Mouse (Mus musculus): ENCODE results near the gene Acy3. TPM values are rescaled to one million over a fixed set of nuclear protein-coding genes. Genes with fewer than 3 reads are reported as not detected.

Acy3 gene
- 10.8 and 13.3 TPM in 2 replicates for polyA plus RNA-seq (2015; fragmentation: Nextera tagmentation; extraction: Ambion mirVana)

DNA sequence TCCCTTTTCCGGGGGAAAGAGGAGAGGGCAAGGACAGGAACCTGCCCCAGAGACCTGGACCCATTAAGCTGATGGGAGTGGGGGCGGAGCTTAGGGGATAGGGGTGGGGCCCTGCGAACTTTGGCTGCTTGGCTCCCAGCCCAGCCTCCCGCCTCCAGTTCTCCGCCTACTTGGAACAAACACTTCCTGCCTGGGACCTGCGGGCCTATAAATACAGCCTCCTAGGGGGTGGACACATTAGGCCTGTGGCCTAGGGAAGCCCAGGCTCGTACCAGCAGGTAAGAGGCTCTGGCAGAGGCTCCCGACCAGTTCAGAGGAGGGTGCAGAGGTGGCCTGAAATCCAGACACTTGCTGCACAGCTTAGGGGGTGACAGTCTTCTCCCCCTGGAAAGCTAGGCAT is at the start of gene Acy3:
Acy3 (plus strand) TSS at position 237 of the 400 bp plus-strand sequence.

GRCm38 (mm10) chr19:3958470-3958869 is 27.9 kb upstream of the Acy3 start, which contains the start of gene Aldh3b3:
Aldh3b3 (plus strand) TSS chr19:3958645.

GRCm38 (mm10) chr19:3972229-3972628 is 14.1 kb upstream of the Acy3 start, which contains the start of gene Aldh3b2:
Aldh3b2 (plus strand) TSS chr19:3972328.

DNA sequence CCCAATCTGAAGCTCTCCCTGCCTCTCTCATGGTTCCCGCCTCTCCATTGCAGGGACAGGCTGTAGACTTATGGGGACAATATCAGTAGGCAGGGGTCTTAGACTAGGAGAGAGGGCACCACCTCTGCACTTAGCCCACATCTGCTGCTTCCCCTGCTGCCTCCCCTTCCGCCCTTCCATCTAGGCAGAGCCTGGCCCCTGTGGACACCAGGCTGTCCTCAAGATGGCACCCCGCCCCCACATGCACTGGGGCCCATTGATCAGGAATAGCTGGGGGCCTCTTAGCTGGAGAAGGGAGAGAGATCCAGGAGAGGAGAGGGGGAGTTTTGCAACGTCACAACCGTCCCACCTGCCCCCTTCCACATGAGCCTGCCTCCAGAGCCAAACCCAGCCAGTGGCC is 6.0 kb downstream of the Acy3 start, which contains the start of gene Tbx10:
Tbx10 (plus strand) TSS at position 337 of the 400 bp plus-strand sequence.

DNA sequence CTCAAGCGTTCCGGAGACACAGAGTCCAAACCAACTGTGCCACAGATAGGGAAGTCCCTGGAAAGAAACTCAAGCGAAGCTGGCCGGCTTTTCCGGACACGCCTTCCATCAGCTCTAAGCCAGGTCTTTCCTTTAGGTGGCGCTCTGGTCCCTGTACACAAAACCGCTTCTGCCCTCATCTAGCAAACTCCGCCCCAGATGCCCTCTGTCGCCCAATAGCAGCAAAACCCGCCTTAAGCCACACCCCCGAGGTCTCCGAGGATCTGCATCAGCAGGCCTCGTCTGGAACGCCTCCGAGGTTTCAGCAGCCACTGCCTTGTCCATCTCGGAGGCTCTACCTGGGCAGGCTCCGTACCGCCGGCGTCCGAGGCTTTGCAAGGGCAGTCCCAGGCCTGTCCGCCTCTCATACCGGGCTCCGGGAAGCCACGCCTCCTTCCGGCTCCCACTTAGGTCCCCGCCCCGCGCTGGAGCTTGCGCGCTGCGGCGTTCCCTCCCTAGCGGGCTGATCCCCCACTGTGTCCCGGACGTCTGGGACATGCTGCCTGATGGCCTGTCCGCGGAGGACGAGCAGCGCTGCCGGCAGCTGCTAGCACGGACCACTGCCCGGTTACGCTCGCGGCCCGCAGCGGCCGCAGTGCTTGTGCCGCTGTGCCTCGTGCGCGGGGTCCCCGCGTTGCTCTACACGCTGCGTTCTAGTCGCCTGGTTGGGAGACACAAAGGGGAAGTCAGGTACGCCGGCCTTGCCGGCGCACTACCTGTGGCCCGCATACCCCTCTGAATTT is 13.9 kb downstream of the Acy3 start, which contains the start of the genes Nudt8 and Gm49405:
Nudt8 (plus strand) TSS at position 462 of the 782 bp plus-strand sequence.
Gm49405 (plus strand) TSS at position 508 of the 782 bp plus-strand sequence.

GRCm38 (mm10) chr19:4003112-4003511 is 16.7 kb downstream of the Acy3 start, which contains the start of gene Doc2g:
Doc2g (plus strand) TSS chr19:4003313.

GRCm38 (mm10) chr19:4012432-4013022 is 26.2 kb downstream of the Acy3 start, which contains the start of gene Ndufv1:
Ndufv1 (minus strand) TSS chr19:4012806.

DNA sequence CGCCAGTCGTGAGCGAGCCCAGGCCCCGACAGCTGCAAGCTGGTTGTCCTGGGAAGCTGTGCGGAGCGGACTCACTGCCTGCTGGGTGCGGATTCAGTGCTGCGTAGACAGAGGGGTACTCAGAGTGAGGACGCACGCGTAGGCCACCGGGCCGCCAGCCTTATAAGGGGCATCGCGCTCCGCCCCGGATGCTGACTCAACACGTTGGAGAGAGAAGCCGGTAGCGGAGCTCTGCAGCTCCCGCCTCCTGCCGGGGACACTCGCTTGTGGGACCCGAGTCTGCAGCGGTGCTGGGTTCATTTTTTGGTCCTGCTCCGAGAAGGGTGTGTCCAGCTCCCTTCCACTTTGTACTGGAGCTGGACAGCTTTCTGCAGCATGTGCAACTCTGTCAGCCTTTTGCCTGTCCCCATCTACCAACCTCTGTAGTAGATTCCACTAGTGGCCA is 51.4 kb downstream of the Acy3 start, which contains the start of gene Gstp1:
Gstp1 (minus strand) TSS at position 198 of the 445 bp plus-strand sequence.

Other genes starting within 250 kb of the Acy3 start
- gene Kmt5b, start 219.1 kb upstream of the Acy3 start, polyA plus RNA-seq (2015; fragmentation: Nextera tagmentation; extraction: Ambion mirVana), result 12.8 and 13.9 TPM in 2 replicates
- 7.9 and 9.6 TPM in 2 replicates for gene Chka, start 134.8 kb upstream of the Acy3 start, polyA plus RNA-seq (2015; fragmentation: Nextera tagmentation; extraction: Ambion mirVana)
- gene Tcirg1, start 79.4 kb upstream of the Acy3 start, polyA plus RNA-seq (2015; fragmentation: Nextera tagmentation; extraction: Ambion mirVana), result 16.4 and 18.2 TPM in 2 replicates
- 372 and 439 TPM in 2 replicates for gene Ndufs8, start 73.8 kb upstream of the Acy3 start, polyA plus RNA-seq (2015; fragmentation: Nextera tagmentation; extraction: Ambion mirVana)
- gene Aldh3b1, start 56.8 kb upstream of the Acy3 start, polyA plus RNA-seq (2015; fragmentation: Nextera tagmentation; extraction: Ambion mirVana), result 7.5 and 8.1 TPM in 2 replicates
- gene Unc93b1, start 51.4 kb upstream of the Acy3 start, polyA plus RNA-seq (2015; fragmentation: Nextera tagmentation; extraction: Ambion mirVana), result 20.6 and 25.5 TPM in 2 replicates
- 0.35 TPM in 1 of 2 replicates, not detected in the other for gene Aldh3b3, start 27.9 kb upstream of the Acy3 start, polyA plus RNA-seq (2015; fragmentation: Nextera tagmentation; extraction: Ambion mirVana)
- 1.0 and 9.9 TPM in 2 replicates for gene Aldh3b2, start 14.2 kb upstream of the Acy3 start, polyA plus RNA-seq (2015; fragmentation: Nextera tagmentation; extraction: Ambion mirVana)
- gene Tbx10, start 6.2 kb downstream of the Acy3 start, polyA plus RNA-seq (2015; fragmentation: Nextera tagmentation; extraction: Ambion mirVana), result not detected in 2 replicates
- 39.5 and 49.5 TPM in 2 replicates for gene Nudt8, start 14.0 kb downstream of the Acy3 start, polyA plus RNA-seq (2015; fragmentation: Nextera tagmentation; extraction: Ambion mirVana)
- 0.94 and 1.1 TPM in 2 replicates for gene Gm49405, start 14.1 kb downstream of the Acy3 start, polyA plus RNA-seq (2015; fragmentation: Nextera tagmentation; extraction: Ambion mirVana)
- gene Doc2g, start 16.7 kb downstream of the Acy3 start, polyA plus RNA-seq (2015; fragmentation: Nextera tagmentation; extraction: Ambion mirVana), result 1.6 and 2.5 TPM in 2 replicates
- 413 and 450 TPM in 2 replicates for gene Ndufv1, start 26.2 kb downstream of the Acy3 start, polyA plus RNA-seq (2015; fragmentation: Nextera tagmentation; extraction: Ambion mirVana)
- 271 and 284 TPM in 2 replicates for gene Gstp1, start 51.4 kb downstream of the Acy3 start, polyA plus RNA-seq (2015; fragmentation: Nextera tagmentation; extraction: Ambion mirVana)
- 11.0 and 11.1 TPM in 2 replicates for gene Gstp2, start 59.5 kb downstream of the Acy3 start, polyA plus RNA-seq (2015; fragmentation: Nextera tagmentation; extraction: Ambion mirVana)
- 0.21 TPM in 1 of 2 replicates, not detected in the other for gene Gstp3, start 73.0 kb downstream of the Acy3 start, polyA plus RNA-seq (2015; fragmentation: Nextera tagmentation; extraction: Ambion mirVana)
- 1.3 and 1.5 TPM in 2 replicates for gene Cabp2, start 95.0 kb downstream of the Acy3 start, polyA plus RNA-seq (2015; fragmentation: Nextera tagmentation; extraction: Ambion mirVana)
- 38.7 and 45.9 TPM in 2 replicates for gene Cdk2ap2, start 110.6 kb downstream of the Acy3 start, polyA plus RNA-seq (2015; fragmentation: Nextera tagmentation; extraction: Ambion mirVana)
- gene Pitpnm1, start 113.4 kb downstream of the Acy3 start, polyA plus RNA-seq (2015; fragmentation: Nextera tagmentation; extraction: Ambion mirVana), result 3.8 and 5.2 TPM in 2 replicates
- gene Aip, start 139.3 kb downstream of the Acy3 start, polyA plus RNA-seq (2015; fragmentation: Nextera tagmentation; extraction: Ambion mirVana), result 56.7 and 57.8 TPM in 2 replicates
- not detected in 2 replicates for gene Gpr152, start 153.2 kb downstream of the Acy3 start, polyA plus RNA-seq (2015; fragmentation: Nextera tagmentation; extraction: Ambion mirVana)
- 0.14 and 1.5 TPM in 2 replicates for gene Cabp4, start 157.5 kb downstream of the Acy3 start, polyA plus RNA-seq (2015; fragmentation: Nextera tagmentation; extraction: Ambion mirVana)
- 67.6 and 99.9 TPM in 2 replicates for gene Coro1b, start 162.0 kb downstream of the Acy3 start, polyA plus RNA-seq (2015; fragmentation: Nextera tagmentation; extraction: Ambion mirVana)
- 2.1 and 2.3 TPM in 2 replicates for gene Ptprcap, start 167.0 kb downstream of the Acy3 start, polyA plus RNA-seq (2015; fragmentation: Nextera tagmentation; extraction: Ambion mirVana)
- gene Rps6kb2, start 176.8 kb downstream of the Acy3 start, polyA plus RNA-seq (2015; fragmentation: Nextera tagmentation; extraction: Ambion mirVana), result 42.6 and 42.9 TPM in 2 replicates
- gene Carns1, start 188.9 kb downstream of the Acy3 start, polyA plus RNA-seq (2015; fragmentation: Nextera tagmentation; extraction: Ambion mirVana), result 16.9 and 20.7 TPM in 2 replicates
- gene Tbc1d10c, start 204.7 kb downstream of the Acy3 start, polyA plus RNA-seq (2015; fragmentation: Nextera tagmentation; extraction: Ambion mirVana), result 5.1 and 6.7 TPM in 2 replicates
- 660 and 721 TPM in 2 replicates for gene Ppp1ca, start 205.5 kb downstream of the Acy3 start, polyA plus RNA-seq (2015; fragmentation: Nextera tagmentation; extraction: Ambion mirVana)
- gene Rad9a, start 215.1 kb downstream of the Acy3 start, polyA plus RNA-seq (2015; fragmentation: Nextera tagmentation; extraction: Ambion mirVana), result 10.2 and 10.8 TPM in 2 replicates
- 0.51 and 0.85 TPM in 2 replicates for gene Clcf1, start 227.7 kb downstream of the Acy3 start, polyA plus RNA-seq (2015; fragmentation: Nextera tagmentation; extraction: Ambion mirVana)
- not detected in 2 replicates for gene AC109138.7, start 227.8 kb downstream of the Acy3 start, polyA plus RNA-seq (2015; fragmentation: Nextera tagmentation; extraction: Ambion mirVana)
- gene Pold4, start 245.3 kb downstream of the Acy3 start, polyA plus RNA-seq (2015; fragmentation: Nextera tagmentation; extraction: Ambion mirVana), result 35.0 and 37.0 TPM in 2 replicates